Mouse (Mus musculus): Measurements from ENCODE around the gene Gm36210.

- no peak for TF ChIP-seq CTCF (IDR thresholded peaks at IDR 0.05; ENCODE audit: low read depth)
- TF ChIP-seq EP300 (IDR thresholded peaks at IDR 0.05; ENCODE audit: low read depth): no peak
Observed at GRCm38 (mm10) chr7:4850621-4851314, 55.5 kb downstream of the Gm36210 start.

Measured in liver, embryonic 14.5 days (tissue).